Mouse (Mus musculus) neutrophil, adult 5-6 weeks (primary cell): ENCODE data around the gene Psg25. TPM values are rescaled to one million over a fixed set of nuclear protein-coding genes. Genes with fewer than 3 reads are reported as not detected.
"Not testable (repeated sequence)": the region's sequence is repeated elsewhere in the genome, so short reads cannot be mapped to it uniquely, and the experiment has no call there.

Experiments
- ATAC-seq: fragments of 151-379, 151-347 bp; 2 replicates; pipeline ENCODE4 v1.8.0; 2017; ENCODE audit warnings: mild to moderate bottlenecking, moderate TSS enrichment; ENCODE audit not compliant: insufficient number of reproducible peaks, poor library complexity, low FRiP score, severe bottlenecking; ENCODE audit errors: extremely low read depth
- total RNA-seq: library from RNA; stranded (forward); fragments of 200-1000 nt; gene quantifications from 2 replicates; pipeline ENCODE4 v1.2.3, GENCODE M21; 2017

The Psg25 gene
- not detected in 2 replicates for total RNA-seq

- no peak for ATAC-seq
Observed at GRCm38 (mm10) chr7:18532169-18532568, at the start of gene Psg25. Psg25 (minus strand) TSS chr7:18532269.

GRCm38 (mm10) chr7:18567205-18567604, 35.1 kb upstream of the Psg25 start, which contains the start of gene Psg27:
Psg27 (minus strand) TSS chr7:18567305.
- no peak for ATAC-seq

GRCm38 (mm10) chr7:18559850-18560249, 27.8 kb upstream of the Psg25 start:
- no peak for ATAC-seq

GRCm38 (mm10) chr7:18555751-18556150, 23.7 kb upstream of the Psg25 start:
- ATAC-seq: not testable (repeated sequence)

GRCm38 (mm10) chr7:18533420-18533819, 1.4 kb upstream of the Psg25 start:
- ATAC-seq: no peak

- ATAC-seq: no peak
Observed at GRCm38 (mm10) chr7:18524668-18525067, 7.4 kb downstream of the Psg25 start.

- ATAC-seq: not testable (repeated sequence)
Observed at GRCm38 (mm10) chr7:18512848-18513247, 19.2 kb downstream of the Psg25 start.

GRCm38 (mm10) chr7:18512417-18512816, 19.7 kb downstream of the Psg25 start:
- ATAC-seq: not testable (repeated sequence)

GRCm38 (mm10) chr7:18511479-18511878, 20.6 kb downstream of the Psg25 start:
- ATAC-seq: no peak

GRCm38 (mm10) chr7:18484077-18484476, 48.0 kb downstream of the Psg25 start, which contains the start of gene Psg26:
Psg26 (minus strand) TSS chr7:18484177.
- no peak for ATAC-seq

Other genes starting within 250 kb of the Psg25 start
- gene Psg18, start 177.3 kb downstream of the Psg25 start, total RNA-seq: not detected in 2 replicates
- gene Psg28, start 100.2 kb downstream of the Psg25 start, total RNA-seq: not detected in 2 replicates
- gene Psg26, start 48.1 kb downstream of the Psg25 start, total RNA-seq: not detected in 2 replicates
- gene Psg27, start 35.0 kb upstream of the Psg25 start, total RNA-seq: not detected in 2 replicates
- not detected in 2 replicates for gene Psg23, start 84.2 kb upstream of the Psg25 start, total RNA-seq
- gene Psg21, start 124.5 kb upstream of the Psg25 start, total RNA-seq: not detected in 2 replicates
- not detected in 2 replicates for gene Psg20, start 153.9 kb upstream of the Psg25 start, total RNA-seq
- not detected in 2 replicates for gene Psg22, start 185.8 kb upstream of the Psg25 start, total RNA-seq